Mouse (Mus musculus) stomach, postnatal 0 days (tissue): ENCODE data around the gene Gm11639.

Source experiments
- CTCF ChIP-seq: IDR thresholded peaks from 2 replicates; pipeline ENCODE4 v1.5.1; 2016; ENCODE audit warnings: antibody characterized with exemption, low read depth, mild to moderate bottlenecking, moderate library complexity
- EP300 ChIP-seq: optimal IDR thresholded peaks from 2 replicates; pipeline ENCODE3; 2016; ENCODE audit warnings: antibody characterized with exemption

DNA sequence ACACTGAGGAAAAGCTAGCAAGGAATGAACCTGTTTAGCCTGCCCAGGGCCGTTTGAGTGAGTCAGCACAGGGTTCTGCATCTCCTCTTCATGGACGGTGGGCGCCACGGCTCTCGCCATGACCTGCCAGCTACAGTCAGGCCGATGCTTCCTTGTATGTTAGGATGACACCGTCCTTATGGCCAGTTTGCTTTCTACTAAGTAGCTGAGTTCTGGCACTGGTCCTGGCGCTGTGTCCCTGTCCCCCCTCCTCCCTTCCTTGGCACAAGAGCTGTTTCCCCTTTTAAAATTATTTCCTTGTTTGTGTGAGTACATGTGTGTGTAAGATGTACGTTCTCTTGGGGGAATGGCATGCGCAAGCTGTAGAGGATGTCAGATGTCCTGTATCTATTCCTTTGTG is 459.7 kb downstream of the Gm11639 start:
- TF ChIP-seq CTCF = no peak
- no peak for TF ChIP-seq EP300
